Mouse (Mus musculus): Measurements from ENCODE around the gene Defb29.

Gene Defb29

DNA sequence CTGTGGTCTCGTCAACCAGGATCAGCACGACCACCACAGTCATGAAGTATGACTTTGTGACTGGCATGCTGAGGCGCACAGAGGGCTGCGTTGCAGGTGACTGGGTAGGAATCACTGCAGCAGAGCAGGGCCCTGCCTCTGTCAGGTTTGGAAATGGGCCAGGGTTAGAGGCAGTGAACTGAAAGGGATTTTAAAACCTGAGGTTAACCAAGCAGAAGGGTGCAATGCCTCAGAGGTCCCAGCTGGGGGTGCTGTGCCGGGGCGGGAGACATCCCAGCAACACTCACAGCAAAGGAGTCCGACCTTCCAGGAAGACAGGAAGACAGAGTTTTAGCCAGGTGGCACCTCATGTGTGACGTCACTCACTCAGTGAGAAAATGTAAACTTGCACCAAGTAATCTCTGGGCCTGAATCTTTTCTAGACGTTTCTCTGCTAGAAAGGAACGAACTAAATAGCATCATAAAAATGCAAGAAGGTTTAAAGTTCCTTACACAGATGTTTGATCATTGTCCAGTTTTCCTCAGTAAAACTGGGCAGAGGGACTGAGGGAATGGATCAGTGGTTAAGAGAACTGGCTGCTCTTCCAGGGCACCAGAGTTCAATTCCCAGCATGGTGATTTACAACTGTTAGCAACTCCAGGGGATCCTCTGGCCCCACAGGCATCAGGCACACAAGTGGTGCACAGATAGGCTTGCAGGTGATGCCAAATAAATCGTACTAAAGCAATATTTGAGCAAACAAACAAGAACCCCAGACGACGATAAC, at the start of gene Defb29:
TSS of gene Defb29 (minus strand) at position 155 of the 767 bp plus-strand sequence.
- no peak for DNase-seq (ENCODE audit: extremely low read depth, low read depth, low spot score)

DNA sequence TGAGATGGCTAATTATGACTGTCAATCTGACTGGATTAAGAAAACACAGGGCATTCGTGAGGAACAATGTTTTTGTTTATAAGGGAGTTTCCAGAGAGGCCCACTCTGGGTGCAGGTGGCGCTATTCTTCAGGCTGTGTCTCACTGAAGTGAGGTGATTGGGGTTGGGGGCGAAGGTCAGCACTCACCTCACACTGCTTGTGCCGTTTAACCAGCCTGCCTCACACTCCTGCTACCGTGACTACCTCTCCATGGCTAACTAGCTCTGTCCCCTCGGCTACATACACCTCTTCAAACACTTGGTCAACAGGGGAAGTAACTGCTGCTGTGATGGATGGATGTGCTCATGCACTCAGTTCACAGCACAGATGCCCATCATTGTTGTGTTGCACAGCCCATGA, 49.1 kb upstream of the Defb29 start:
- no peak for DNase-seq (ENCODE audit: extremely low read depth, low read depth, low spot score)

- no peak for DNase-seq (ENCODE audit: extremely low read depth, low read depth, low spot score)
Observed at GRCm38 (mm10) chr2:152588450-152588849, 48.6 kb upstream of the Defb29 start.

- DNase-seq (ENCODE audit: extremely low read depth, low read depth, low spot score) = no peak
Observed at GRCm38 (mm10) chr2:152586926-152587560, 47.1 kb upstream of the Defb29 start.

DNA sequence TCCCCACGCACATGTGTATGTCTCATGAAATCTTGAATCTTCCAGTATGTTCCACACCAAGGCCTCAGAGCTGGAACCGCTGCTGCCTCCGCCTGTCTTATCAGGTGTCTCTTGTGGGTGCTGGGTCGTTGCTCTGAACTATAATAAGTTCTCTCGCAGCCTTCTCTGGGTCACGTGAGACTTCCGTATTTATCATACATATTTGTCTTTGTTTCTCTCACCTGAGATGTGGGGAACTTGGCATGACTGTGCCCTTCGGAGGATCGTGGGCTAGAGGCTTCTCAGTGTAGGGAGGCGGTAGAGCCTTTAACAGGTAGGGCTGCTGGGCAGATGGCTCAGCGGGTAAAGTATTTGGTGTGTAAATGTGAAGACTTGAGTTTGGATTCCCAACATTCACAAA, 40.7 kb upstream of the Defb29 start:
- DNase-seq (ENCODE audit: extremely low read depth, low read depth, low spot score) = no peak

GRCm38 (mm10) chr2:152580107-152580506, 40.2 kb upstream of the Defb29 start, which contains the start of gene Defb19:
TSS of gene Defb19 (minus strand) at chr2:152580312.
- DNase-seq (ENCODE audit: extremely low read depth, low read depth, low spot score) = no peak

GRCm38 (mm10) chr2:152573484-152573883, 33.6 kb upstream of the Defb29 start:
- no peak for DNase-seq (ENCODE audit: extremely low read depth, low read depth, low spot score)

DNA sequence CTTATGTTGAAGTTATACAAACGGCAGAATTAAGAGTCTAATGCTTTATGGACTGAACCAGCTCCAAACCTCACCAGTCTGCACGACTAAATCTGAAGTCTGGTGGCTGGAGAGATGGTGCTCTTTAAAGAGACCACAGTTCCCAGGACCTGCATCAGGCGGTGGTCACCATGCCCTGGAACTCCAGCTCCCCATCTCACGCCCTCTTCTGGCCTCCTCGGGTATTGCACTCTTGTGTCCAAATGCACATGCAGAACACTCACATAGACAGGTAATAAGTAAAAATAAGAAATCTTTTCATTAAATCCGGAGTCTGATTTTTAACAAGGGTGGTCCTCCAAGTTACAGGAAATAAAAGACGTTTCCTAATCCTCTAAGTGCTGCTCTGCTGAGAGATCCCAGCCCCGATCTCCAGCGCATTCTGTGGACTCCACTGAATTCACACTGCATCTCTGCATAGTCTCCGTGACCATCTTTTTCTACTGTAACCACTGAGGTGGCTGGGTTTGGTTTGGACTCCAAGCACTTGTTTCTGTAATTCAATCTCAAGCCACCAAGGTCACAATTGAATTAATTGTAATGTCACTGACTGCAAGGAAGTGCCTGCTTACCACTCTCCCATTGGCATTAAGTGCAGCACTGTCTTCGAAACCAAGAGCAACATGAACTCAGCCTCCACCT, 32.4 kb upstream of the Defb29 start, which contains the start of gene Defb21:
TSS of gene Defb21 (plus strand) at position 631 of the 681 bp plus-strand sequence.
- no peak for DNase-seq (ENCODE audit: extremely low read depth, low read depth, low spot score)

- no peak for DNase-seq (ENCODE audit: extremely low read depth, low read depth, low spot score)
Observed at GRCm38 (mm10) chr2:152570313-152570712, 30.4 kb upstream of the Defb29 start.

DNA sequence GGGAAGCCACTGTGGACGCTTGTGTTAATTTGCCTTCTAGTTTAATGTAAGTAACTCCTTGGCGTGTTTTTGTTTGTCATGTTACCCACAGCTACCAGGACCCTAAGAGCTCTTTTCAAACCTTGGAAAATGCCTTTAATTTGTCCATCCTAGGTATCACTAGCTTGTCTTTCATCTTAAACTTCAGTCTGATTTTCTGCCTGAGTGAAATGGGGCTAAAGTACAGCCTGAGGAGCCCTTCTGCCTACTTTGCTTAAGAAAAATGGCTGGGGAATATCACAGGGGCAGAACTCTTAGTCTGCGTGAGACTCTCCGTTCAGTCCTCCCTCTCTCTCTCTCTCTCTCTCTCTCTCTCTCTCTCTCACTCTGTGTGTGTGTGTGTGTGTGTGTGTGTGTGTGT, 30.0 kb upstream of the Defb29 start:
- no peak for DNase-seq (ENCODE audit: extremely low read depth, low read depth, low spot score)

- DNase-seq (ENCODE audit: extremely low read depth, low read depth, low spot score) = no peak
Observed at GRCm38 (mm10) chr2:152569038-152569437, 29.1 kb upstream of the Defb29 start, which contains the start of gene Gm17416. TSS of gene Gm17416 (plus strand) at chr2:152569338.

DNA sequence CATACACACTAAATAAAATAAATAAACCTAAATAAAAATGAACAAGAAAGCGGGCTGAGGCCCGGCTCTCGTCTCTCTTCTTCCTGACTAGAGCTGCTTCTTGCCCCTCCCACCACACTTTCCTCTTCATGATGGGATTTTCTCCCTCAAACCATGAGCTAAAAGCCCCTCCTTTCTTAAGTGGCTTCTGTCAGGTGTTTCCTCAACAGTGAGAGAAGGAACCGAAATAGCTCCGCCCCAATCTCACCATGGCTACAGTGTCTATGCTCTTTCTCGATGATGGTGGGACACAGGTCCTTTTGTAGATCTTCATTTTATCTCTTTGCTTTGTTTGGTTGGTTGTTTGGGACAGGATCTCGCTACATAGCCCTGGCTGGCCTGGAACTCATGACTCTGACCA, 16.8 kb upstream of the Defb29 start:
- no peak for DNase-seq (ENCODE audit: extremely low read depth, low read depth, low spot score)

- no peak for DNase-seq (ENCODE audit: extremely low read depth, low read depth, low spot score)
Observed at GRCm38 (mm10) chr2:152553774-152554423, 14.0 kb upstream of the Defb29 start.

- no peak for DNase-seq (ENCODE audit: extremely low read depth, low read depth, low spot score)
Observed at GRCm38 (mm10) chr2:152548124-152548523, 8.2 kb upstream of the Defb29 start.

- DNase-seq (ENCODE audit: extremely low read depth, low read depth, low spot score) = no peak
Observed at GRCm38 (mm10) chr2:152544691-152545090, 4.8 kb upstream of the Defb29 start.

DNA sequence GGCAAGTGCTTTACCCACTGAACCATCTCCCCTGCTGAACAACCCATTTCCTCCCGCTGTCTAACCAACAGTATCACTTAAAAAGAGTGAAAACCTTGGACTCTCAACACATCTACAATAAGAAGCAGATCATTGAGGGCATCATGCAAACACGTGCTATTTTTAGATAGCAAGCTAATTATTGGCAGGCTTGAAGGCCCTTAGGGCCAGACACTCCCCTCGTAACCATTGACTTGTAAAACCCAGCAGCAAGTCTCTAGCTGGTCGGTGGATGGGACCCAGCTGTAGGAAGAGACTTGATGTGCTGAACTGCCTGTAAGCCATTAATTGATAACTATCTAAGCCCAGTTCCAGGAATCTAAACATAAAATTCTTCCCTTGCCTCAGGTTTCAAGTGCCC, 3.6 kb upstream of the Defb29 start:
- no peak for DNase-seq (ENCODE audit: extremely low read depth, low read depth, low spot score)

DNA sequence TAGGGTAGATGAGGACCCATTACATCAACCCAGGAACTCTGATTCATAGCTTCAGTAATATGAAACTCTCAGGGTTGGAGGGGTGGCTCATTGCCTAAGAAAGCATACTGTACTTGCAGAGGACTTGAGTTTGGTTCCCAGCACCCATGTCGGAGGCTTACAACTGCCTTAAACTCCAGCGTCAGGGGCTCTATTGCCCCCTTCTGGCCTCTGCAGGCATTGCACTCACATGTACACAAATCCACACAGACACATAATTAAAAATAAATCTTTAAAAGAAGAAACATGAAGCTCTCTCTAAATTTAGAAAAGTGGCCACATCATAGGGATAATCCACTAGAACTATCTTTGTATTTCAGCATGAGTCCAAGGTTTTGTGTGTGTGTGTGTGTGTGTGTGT, 3.0 kb upstream of the Defb29 start:
- DNase-seq (ENCODE audit: extremely low read depth, low read depth, low spot score) = no peak

DNA sequence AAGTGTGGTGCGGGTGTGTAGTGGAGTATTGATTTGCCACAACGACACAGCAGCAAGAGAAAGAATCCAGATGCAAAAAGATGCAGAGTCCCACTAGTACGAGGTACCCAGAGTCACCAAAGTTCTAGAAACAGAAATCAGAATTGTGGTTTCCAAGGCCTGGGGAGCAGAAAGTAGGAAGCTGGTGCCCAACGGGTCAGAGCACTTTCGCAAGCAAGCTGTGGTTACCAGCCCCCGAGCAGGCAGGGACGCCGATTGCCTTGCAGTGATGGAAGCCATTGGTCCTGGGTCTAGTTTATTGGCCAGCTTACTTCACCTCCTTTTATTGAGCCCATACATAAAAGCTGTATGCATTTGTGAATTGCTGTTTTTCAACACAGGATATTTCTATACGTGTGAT, 2.1 kb upstream of the Defb29 start:
- DNase-seq (ENCODE audit: extremely low read depth, low read depth, low spot score) = no peak

DNA sequence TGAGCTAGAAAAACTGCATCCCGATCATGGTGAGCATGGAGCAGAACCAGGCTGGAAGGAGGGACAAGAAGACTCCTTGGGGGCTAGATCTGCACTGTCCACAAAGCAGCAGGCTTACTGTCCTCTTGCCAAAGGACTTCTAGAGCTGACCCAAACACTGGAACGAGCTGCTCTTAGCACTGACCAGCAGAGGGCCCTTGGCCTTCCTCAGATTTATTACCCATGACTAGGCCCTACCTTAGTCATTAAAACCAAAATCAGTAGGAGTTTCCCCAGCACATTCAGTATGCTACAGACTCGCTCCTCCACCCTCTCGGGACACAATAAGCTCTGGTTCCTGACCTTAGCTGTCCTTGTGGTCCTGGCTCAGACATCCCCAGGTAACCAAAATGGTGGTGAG, 21.9 kb downstream of the Defb29 start, which contains the start of gene Defb28:
TSS of gene Defb28 (plus strand) at position 275 of the 400 bp plus-strand sequence.
- DNase-seq (ENCODE audit: extremely low read depth, low read depth, low spot score) = no peak

DNA sequence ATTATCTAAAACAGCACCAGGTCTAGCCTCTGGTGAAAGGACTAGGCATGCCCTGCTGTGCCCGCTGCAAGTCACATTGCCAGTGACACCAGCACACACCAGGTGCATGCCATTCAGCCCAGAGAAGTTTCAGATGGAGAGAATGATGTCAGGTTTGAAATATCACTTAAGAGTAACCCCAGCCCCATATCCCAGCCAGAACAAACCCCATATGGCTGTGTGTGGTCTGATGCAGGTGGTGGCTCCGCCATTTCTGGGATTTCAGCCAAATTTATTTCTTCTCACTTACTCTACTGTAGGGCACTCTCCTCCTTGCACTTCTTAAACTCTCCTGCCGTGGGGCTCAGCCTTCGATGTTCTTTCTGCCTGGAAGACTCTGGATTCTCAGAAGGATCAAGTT, 23.8 kb downstream of the Defb29 start:
- no peak for DNase-seq (ENCODE audit: extremely low read depth, low read depth, low spot score)

GRCm38 (mm10) chr2:152511592-152511991, 28.3 kb downstream of the Defb29 start, which contains the start of gene Defb26:
TSS of gene Defb26 (minus strand) at chr2:152511692.
- no peak for DNase-seq (ENCODE audit: extremely low read depth, low read depth, low spot score)

Measured in fat pad, adult 2 months (tissue).